Mouse (Mus musculus) kidney, adult 2 months (tissue): ENCODE data around the gene Cdh18.

Experiments
- CTCF ChIP-seq: fragments of 200-500 bp; conservative IDR thresholded peaks from 2 replicates; pipeline ENCODE4 v1.5.1; 2011; ENCODE audit warnings: low read depth, mild to moderate bottlenecking, control low read depth, low read length, moderate library complexity, mixed read lengths; ENCODE audit not compliant: insufficient read depth, insufficient read length
- POLR2A ChIP-seq: fragments of 200-500 bp; IDR thresholded peaks from one replicate; pipeline ENCODE4 v1.6.1; 2011; ENCODE audit warnings: low read depth, low read length, control low read depth

DNA sequence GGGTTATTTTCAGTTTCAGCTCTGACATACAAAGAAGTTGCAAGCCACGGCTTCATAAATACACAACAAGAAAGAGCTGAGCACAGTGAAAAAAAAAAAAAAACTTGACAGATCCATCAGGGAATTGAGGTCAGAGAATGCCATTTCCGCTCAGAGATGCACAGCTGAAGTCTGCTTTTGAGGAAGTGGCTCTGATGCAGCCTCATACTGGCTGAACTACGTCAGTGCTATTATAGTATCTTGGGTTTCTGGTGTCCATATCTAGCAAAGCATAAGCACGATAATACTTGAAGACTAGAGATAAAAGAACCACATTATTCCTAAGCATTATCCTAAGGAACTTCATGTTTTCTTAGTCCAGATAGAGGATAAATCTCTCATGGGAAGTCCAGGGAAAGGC is 349.4 kb downstream of the Cdh18 start:
- TF ChIP-seq CTCF (no peak), POLR2A (no peak)
